In the genomic region with DNA sequence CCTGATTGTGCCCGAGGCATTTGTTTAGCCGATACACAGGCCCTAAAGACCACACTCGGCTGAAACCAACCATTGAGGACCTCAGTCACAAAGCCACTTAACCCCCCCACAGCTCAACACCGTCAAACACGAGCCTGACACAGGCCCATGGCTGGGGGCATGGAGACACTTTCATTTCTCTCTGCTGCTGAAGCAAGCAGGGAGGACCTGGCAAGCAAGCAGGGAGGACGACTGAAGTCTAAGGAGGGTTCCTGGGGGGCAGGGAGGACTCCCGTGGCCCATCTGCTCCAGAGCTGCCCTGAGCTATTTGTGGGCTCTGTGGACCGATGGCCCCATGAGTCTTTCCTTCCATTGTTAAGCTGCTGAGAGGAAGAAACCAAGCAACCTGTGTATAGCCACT, we compare ENCODE assay signal across 8 mouse cellular contexts. TPM values are rescaled to one million over a fixed set of nuclear protein-coding genes. Genes with fewer than 3 reads are reported as not detected.
DNase-seq lines count a peak whose midpoint lies in the region; ATAC-seq and TF ChIP-seq lines count a peak whose summit lies in the region.

No protein-coding gene starts in this region.

- peaks cover 56% of the 10 kb centered on the region for H3K4me1 ChIP-seq in kidney, embryonic 14.5 days (ENCODE audit: control insufficient read depth, insufficient read depth, low read length)
- peaks cover 3% of the 10 kb centered on the region for H3K4me1 ChIP-seq in embryonic facial prominence, embryonic 11.5 days (ENCODE audit: control insufficient read depth, insufficient read depth, low read length)
- peaks cover 52% of the 10 kb centered on the region for H3K4me1 ChIP-seq in hindbrain, postnatal 0 days (ENCODE audit: insufficient read depth, low read length)
- H3K4me1 ChIP-seq in midbrain, embryonic 16.5 days (ENCODE audit: control insufficient read depth, insufficient read depth, low read length), result peaks cover 41% of the 10 kb centered on the region

- peaks cover 23% of the 10 kb centered on the region; the same call in 1 of the 2 replicates for H3K36me3 ChIP-seq in kidney, embryonic 14.5 days (ENCODE audit: control insufficient read depth, insufficient read depth, low read length)
- peaks cover 3% of the 10 kb centered on the region for H3K36me3 ChIP-seq in embryonic facial prominence, embryonic 11.5 days (replicated peaks; ENCODE audit: control insufficient read depth, insufficient read depth, low read depth, low read length)
- H3K36me3 ChIP-seq in hindbrain, postnatal 0 days (ENCODE audit: insufficient read depth, low read length), result peaks cover 24% of the 10 kb centered on the region
- peaks cover 8% of the 10 kb centered on the region; the same call in 1 of the 2 replicates for H3K36me3 ChIP-seq in midbrain, embryonic 16.5 days (ENCODE audit: control insufficient read depth, insufficient read depth, low read length)

- no peaks in the 10 kb centered on the region for H3K9me3 ChIP-seq in kidney, embryonic 14.5 days (ENCODE audit: control insufficient read depth, low read length)
- no peaks in the 10 kb centered on the region for H3K9me3 ChIP-seq in embryonic facial prominence, embryonic 11.5 days (replicated peaks; ENCODE audit: control insufficient read depth, low read length)
- no peaks in the 10 kb centered on the region for H3K9me3 ChIP-seq in hindbrain, postnatal 0 days (ENCODE audit: low read length)
- H3K9me3 ChIP-seq in midbrain, embryonic 16.5 days (replicated peaks; ENCODE audit: control insufficient read depth, low read length, poor library complexity, severe bottlenecking), result no peaks in the 10 kb centered on the region

- H3K27me3 ChIP-seq in kidney, embryonic 14.5 days (ENCODE audit: control insufficient read depth, insufficient read depth, low read length), result no peaks in the 10 kb centered on the region
- no peaks in the 10 kb centered on the region for H3K27me3 ChIP-seq in embryonic facial prominence, embryonic 11.5 days (ENCODE audit: control insufficient read depth, insufficient read depth, low read length)
- no peaks in the 10 kb centered on the region for H3K27me3 ChIP-seq in hindbrain, postnatal 0 days (ENCODE audit: insufficient read depth, low read length)
- H3K27me3 ChIP-seq in midbrain, embryonic 16.5 days (ENCODE audit: control insufficient read depth, insufficient read depth, low read depth, low read length), result no peaks in the 10 kb centered on the region

- DNase-seq in kidney, adult 18-20 months, result no peak
- no peak for DNase-seq in embryonic facial prominence, embryonic 11.5 days (ENCODE audit: low spot score)
- no peak for DNase-seq in hindbrain, postnatal 0 days (ENCODE audit: low spot score)
- no peak for DNase-seq in layer of hippocampus, postnatal 36 days
- no peak for DNase-seq in gastrocnemius, postnatal 4 days (ENCODE audit: low spot score in 2 of 2)
- DNase-seq in frontal cortex, postnatal 14 days (ENCODE audit: low spot score in 2 of 2), result no peak

- H3K9ac ChIP-seq in kidney, embryonic 14.5 days (ENCODE audit: low read depth, low read length), result peak overlapping the region; percentile 40; the same call in 1 of the 2 replicates
- H3K9ac ChIP-seq in embryonic facial prominence, embryonic 11.5 days (replicated peaks; ENCODE audit: low read length), result peak overlapping the region; percentile 18
- peak overlapping the region; percentile 10; the same call in 1 of the 2 replicates for H3K9ac ChIP-seq in hindbrain, postnatal 0 days (replicated peaks; ENCODE audit: low read length)
- H3K9ac ChIP-seq in midbrain, embryonic 16.5 days (ENCODE audit: low read depth, low read length), result peak overlapping the region; percentile 44; the same call in 1 of the 2 replicates

- 18% methylated on average over 8 of the region's 8 CpGs for WGBS in kidney, embryonic 14.5 days
- 32% methylated on average over 8 of the region's 8 CpGs for WGBS in embryonic facial prominence, embryonic 11.5 days
- WGBS in hindbrain, postnatal 0 days, result 5% methylated on average over 8 of the region's 8 CpGs
- 2% methylated on average over 8 of the region's 8 CpGs for WGBS in midbrain, embryonic 16.5 days

- no peak overlapping the region for H3K4me3 ChIP-seq in kidney, embryonic 14.5 days (ENCODE audit: low read length)
- H3K4me3 ChIP-seq in embryonic facial prominence, embryonic 11.5 days (ENCODE audit: low read depth, low read length), result no peak overlapping the region
- H3K4me3 ChIP-seq in hindbrain, postnatal 0 days (ENCODE audit: low read length), result no peak overlapping the region
- H3K4me3 ChIP-seq in midbrain, embryonic 16.5 days (ENCODE audit: low read depth, low read length), result no peak overlapping the region

- no peak for TF ChIP-seq CTCF in hindbrain, postnatal 0 days (IDR thresholded peaks at IDR 0.05; ENCODE audit: low read depth)

- ATAC-seq in kidney, embryonic 14.5 days (ENCODE audit: low FRiP score, low TSS enrichment), result no peak
- ATAC-seq in embryonic facial prominence, embryonic 11.5 days (replicated peaks; ENCODE audit: insufficient number of reproducible peaks, low FRiP score, low TSS enrichment, low read depth), result no peak
- ATAC-seq in hindbrain, postnatal 0 days, result no peak
- no peak for ATAC-seq in midbrain, embryonic 16.5 days

- H3K27ac ChIP-seq in kidney, embryonic 14.5 days (ENCODE audit: low read depth, low read length), result peak overlapping the region; percentile 90; the same call in 1 of the 2 replicates
- H3K27ac ChIP-seq in embryonic facial prominence, embryonic 11.5 days (replicated peaks; ENCODE audit: low read depth, low read length), result peak overlapping the region; percentile 43; the same call in 1 of the 2 replicates
- peak overlapping the region; percentile 82 for H3K27ac ChIP-seq in hindbrain, postnatal 0 days
- H3K27ac ChIP-seq in midbrain, embryonic 16.5 days (ENCODE audit: low read length), result peak overlapping the region; percentile 76

- no peak overlapping the region; the same call in 1 of the 2 replicates for H3K4me2 ChIP-seq in kidney, embryonic 14.5 days (replicated peaks; ENCODE audit: low read depth, low read length)
- no peak overlapping the region for H3K4me2 ChIP-seq in embryonic facial prominence, embryonic 11.5 days (ENCODE audit: low read depth, low read length)
- peak overlapping the region; percentile 41 for H3K4me2 ChIP-seq in hindbrain, postnatal 0 days (ENCODE audit: low read depth, low read length)
- peak overlapping the region; percentile 24; the same call in 1 of the 2 replicates for H3K4me2 ChIP-seq in midbrain, embryonic 16.5 days (ENCODE audit: low read length)

RNA-seq across cellular contexts. Expression of gene Vps37b, which starts 20.1 kb away (rescaled TPM):
- 20.2 and 27.6 TPM in 2 replicates for polyA plus RNA-seq in kidney, embryonic 14.5 days (2014; fragmentation: Nextera tagmentation; extraction: Ambion mirVana)
- 29.2 and 31.3 TPM in 2 replicates for polyA plus RNA-seq in embryonic facial prominence, embryonic 11.5 days (2014; fragmentation: Nextera tagmentation; extraction: Ambion mirVana)
- 104 and 110 TPM in 2 replicates for total RNA-seq in hindbrain, postnatal 0 days (2014; rRNA removed)
- polyA plus RNA-seq in hindbrain, postnatal 0 days (2015; fragmentation: Nextera tagmentation; extraction: Ambion mirVana), result 94.0 and 95.1 TPM in 2 replicates
- 59.5 and 62.0 TPM in 2 replicates for polyA plus RNA-seq in midbrain, embryonic 16.5 days (2015; fragmentation: Nextera tagmentation; extraction: Ambion mirVana)
- 10 to 100 TPM; 32.6 to 40.8 TPM for total RNA-seq in layer of hippocampus, postnatal 36 days (2021)
- total RNA-seq in gastrocnemius, postnatal 4 days (2021), result 10 to 100 TPM; 24.4 to 29.3 TPM

RNA-seq across cellular contexts. Expression of gene Hip1r, which starts 38.5 kb away (rescaled TPM):
- polyA plus RNA-seq in kidney, embryonic 14.5 days (2014; fragmentation: Nextera tagmentation; extraction: Ambion mirVana), result 11.0 and 13.0 TPM in 2 replicates
- 3.0 and 5.0 TPM in 2 replicates for polyA plus RNA-seq in embryonic facial prominence, embryonic 11.5 days (2014; fragmentation: Nextera tagmentation; extraction: Ambion mirVana)
- 46.9 and 65.5 TPM in 2 replicates for total RNA-seq in hindbrain, postnatal 0 days (2014; rRNA removed)
- 32.6 and 33.9 TPM in 2 replicates for polyA plus RNA-seq in hindbrain, postnatal 0 days (2015; fragmentation: Nextera tagmentation; extraction: Ambion mirVana)
- 33.5 and 34.3 TPM in 2 replicates for polyA plus RNA-seq in midbrain, embryonic 16.5 days (2015; fragmentation: Nextera tagmentation; extraction: Ambion mirVana)
- 10 to 100 TPM; 39.4 to 41.2 TPM for total RNA-seq in layer of hippocampus, postnatal 36 days (2021)
- total RNA-seq in gastrocnemius, postnatal 4 days (2021), result 1 to 10 TPM; 5.5 to 6.6 TPM

Comparison
In these comparisons a context has a peak if more than half of its experiments do, and no peak if none do; other contexts are left out.
1. H3K4me2 ChIP-seq: peak in hindbrain, postnatal 0 days (single experiment) and midbrain, embryonic 16.5 days (single experiment); none in kidney, embryonic 14.5 days (single experiment) and embryonic facial prominence, embryonic 11.5 days (single experiment).
2. Peak in every context shown above with its lines, with median percentiles within 50 percentile points of each other: H3K27ac ChIP-seq and H3K9ac ChIP-seq.